Mouse (Mus musculus): ENCODE measurements around the gene Cd28. TPM values are rescaled to one million over a fixed set of nuclear protein-coding genes. Genes with fewer than 3 reads are reported as not detected.

Cd28 gene
- total RNA-seq (2022) = under 1 TPM in 3 of 4 experiments, not detected in 1; 0.27 to 0.47 (median 0.36) TPM

DNA sequence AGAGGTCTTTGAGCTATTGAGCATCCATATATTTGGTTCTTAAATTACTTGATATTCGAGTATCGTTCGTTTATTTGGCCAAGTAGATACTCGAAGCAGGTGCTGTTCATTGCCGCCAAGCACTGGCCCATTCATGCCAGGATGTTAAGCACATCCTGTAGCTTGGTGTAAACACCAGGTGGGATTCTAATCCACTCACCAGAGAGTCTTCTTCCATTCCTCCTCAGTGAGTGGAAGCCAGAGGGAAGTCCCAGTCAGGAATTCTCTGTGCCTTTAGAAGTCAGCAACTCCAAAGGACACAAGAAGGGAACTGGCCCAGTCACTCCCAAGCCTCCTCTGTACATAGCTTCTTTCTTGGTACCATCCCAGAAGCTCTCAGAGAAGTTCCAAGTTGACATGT is at the start of gene Cd28:
TSS of gene Cd28 (plus strand) at position 234 of the 400 bp plus-strand sequence.
- no peak for DNase-seq (ENCODE audit: low spot score in 2 of 2)

DNA sequence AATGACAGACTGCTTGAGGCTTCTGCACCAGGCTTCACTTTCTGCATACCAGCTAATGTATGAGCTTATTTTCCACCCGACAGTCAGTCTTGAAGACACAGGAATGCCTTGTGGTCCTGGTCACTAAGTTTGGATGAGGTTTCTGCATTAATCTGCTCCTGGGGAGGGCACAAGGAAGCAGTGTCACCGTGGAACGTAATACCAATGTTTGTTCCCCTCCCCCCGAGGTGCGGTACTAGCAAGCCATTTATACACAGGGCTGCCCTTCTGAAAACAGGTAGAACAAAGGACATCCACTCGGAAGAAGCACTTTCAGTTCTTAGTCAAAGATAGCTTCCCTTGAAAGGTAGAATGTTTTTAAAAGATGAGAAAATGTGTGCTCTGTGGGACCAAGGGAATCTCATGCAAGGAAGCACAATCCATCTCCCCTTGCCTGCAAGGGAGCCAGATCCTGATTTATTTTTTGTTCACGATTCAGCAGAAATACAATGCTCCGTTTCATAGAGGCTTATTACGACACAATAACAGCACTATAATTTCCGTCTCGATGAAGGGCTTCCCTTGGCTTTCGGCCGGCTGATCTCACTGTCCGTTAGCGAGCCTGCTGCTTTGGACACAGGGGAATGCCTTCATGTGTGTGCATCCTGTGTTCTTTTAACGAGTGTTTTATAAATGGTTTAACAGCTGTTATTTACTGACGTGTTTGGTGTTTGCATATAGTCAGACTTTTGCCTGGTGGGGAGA is 48.6 kb upstream of the Cd28 start:
- peak; percentile 10 to 22 for DNase-seq (ENCODE audit: low spot score in 2 of 2)

DNA sequence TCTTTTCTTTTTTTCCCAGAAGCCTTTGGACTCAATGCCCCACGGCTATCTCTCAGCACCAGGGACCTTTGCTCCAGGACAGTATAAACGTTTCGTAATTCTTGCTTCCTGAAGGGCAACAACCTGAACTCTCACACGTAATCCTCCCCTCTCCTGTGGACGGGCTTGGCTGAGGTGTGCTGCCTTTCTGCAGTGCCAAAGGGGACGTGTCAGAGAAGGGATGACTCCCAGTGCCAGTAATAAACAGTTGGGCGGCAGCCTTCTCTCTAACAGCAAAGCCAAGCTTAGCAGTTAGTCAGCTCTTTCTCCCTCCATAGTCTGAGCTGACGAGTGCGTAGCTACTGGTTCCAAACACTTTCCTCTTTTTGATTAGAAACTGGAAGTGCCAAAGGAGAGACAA is 47.6 kb upstream of the Cd28 start:
- DNase-seq (ENCODE audit: low spot score in 2 of 2) = no peak

DNA sequence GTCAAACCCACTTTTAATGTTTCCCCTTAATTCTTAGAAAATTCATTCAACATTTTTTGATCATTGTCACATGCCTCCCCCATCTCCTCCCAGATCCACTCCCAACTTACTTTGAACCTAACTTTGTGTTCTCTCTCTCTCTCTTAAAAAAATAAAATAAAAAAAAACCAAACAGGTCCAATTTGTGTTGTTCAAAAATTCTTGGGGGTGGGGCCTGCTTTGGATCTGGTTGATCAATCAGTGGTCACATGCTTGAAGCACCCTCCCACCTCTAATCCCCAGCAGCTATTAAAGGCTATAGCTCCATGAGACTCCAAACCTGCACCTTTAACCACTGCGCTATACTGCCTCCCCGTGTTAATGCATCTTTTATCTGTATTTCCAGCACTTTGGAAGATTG is 46.9 kb upstream of the Cd28 start:
- no peak for DNase-seq (ENCODE audit: low spot score in 2 of 2)

DNA sequence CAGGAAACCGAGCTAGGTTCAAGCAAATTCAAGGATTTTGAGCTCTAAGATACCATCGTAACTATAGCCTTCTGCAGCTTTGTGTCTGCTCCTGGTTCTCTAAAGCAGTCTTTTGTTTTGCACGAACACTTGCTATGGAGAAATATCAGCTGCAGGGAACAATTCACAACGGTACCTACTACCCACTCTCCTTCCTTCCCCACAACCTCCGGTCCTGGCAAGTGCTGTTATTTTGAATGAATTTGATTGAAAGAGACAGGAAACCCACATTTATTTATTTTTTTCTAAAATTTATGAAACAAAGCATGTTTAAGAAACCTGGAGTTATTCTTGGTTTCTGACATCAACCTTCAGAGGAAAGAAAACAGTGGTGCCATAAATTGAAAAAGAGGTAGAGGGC is 46.4 kb upstream of the Cd28 start:
- DNase-seq (ENCODE audit: low spot score in 2 of 2) = no peak

DNA sequence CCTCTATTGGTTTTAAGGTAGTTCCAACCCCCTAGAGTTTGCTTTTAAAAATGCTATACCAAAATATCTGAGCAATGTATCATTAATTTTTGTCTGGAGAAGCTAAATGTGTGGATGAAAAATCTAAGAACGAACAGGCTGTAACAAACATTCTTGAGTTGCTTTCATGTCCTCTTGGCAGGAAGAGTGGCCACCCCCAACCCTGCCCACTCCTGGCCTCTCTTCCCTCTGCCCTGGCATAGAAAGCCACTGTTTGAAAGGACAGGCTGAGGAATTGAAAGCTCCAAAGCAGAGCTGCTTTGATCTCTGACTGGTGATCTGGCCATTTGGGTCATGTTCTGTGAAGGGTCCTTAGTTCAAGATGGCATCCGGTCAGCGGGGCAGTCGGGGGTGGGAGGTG is 32.8 kb upstream of the Cd28 start:
- no peak for DNase-seq (ENCODE audit: low spot score in 2 of 2)

DNA sequence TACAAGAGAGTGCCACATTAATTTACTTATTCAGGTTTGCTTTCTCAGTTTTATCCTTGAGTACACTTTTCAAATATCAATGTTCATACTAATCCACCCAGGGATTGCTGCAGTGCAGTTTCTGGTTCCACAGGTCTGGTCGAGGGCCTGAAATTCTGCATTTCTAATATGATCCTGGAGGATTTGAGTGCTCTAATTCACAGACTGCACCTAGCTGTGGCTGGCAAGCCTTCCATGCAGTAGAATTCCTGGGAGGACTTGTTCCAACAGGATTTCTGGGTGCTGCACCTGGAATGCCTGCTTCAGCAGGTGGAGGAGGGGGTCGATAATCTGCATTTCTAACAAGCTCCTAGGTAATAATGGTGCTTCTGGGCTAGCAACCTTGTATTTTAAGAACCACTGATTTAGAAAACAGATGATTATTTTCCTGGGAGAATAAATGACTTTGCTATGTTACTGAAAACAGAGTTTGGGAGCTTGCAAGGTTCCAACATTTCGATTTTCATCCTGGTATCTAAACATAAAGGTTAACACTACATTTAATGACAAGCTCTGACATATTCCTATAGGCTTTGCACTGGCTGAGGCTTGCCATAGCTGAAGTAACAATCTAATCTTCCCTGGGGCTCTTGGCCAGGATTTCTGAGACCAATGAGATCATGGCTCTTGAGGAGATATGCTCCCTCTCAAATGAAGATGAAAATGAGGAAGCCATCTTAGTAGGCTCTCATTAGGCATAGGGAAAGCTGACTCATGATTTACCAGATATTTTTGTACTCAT is 20.3 kb upstream of the Cd28 start:
- no peak for DNase-seq (ENCODE audit: low spot score in 2 of 2)

DNA sequence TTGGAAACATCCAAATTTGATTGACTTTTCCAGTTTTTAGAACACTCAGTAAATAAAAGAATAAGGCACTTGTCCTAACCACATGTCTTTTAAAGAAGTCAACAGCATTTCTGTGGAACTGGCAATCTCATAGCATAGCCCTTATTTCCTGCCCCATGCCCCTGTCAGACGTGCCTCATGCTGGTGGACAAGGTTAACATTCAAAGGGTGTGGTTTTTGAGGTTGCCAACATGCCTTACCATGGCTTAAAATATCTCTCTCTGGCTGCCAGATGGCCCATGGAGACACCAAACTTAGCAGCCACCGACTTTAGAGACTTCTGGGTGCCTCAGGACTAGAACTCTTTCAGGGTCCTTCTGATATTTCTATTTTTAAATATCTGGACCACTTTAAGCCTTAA is 14.0 kb upstream of the Cd28 start:
- no peak for DNase-seq (ENCODE audit: low spot score in 2 of 2)

DNA sequence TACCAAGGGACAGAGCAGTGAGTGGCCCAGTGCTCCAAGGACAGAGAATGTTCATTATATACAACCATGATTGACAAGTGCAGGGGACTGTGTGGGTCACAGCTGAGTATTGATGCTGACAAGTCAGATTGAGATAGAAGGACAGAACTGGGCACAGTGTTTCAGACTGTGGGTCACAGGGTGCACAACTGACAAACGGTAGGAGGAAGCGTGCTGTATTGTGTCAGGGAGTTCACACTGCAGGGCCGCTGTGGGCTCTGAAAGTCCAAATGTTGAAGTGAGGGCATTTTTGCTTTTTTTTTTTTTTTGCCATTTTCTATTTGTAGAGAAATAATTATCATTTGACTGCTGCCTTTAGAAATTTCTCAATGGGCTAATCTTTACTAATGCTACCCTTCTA is 3.4 kb upstream of the Cd28 start:
- DNase-seq (ENCODE audit: low spot score in 2 of 2) = no peak

DNA sequence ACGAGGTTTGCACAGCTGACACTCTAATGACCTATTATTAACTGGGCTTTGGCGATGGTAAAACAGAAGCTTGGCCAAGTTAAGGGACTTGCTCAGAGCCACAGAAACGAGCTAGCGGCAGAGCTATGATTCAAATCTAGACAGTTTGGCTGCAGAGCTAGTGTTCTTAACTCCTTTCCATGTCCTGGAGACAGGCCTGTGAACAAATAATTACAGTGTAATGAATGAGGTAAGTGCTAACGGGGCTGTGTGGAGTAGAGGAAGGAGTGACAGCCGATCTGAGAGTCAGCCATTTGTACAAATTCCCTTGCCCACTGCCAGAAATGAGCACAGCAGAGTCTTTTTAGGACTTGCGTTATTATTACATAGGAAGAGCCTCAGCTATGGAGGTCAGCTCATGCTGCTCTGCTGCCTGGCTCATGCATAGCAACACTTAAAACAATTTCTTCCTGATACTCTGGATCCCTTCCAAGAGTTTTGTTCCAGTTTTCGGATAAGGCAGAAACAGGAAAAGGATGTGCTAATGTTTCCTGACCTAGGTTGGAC is 876 bp upstream of the Cd28 start:
- DNase-seq (ENCODE audit: low spot score in 2 of 2) = no peak

DNA sequence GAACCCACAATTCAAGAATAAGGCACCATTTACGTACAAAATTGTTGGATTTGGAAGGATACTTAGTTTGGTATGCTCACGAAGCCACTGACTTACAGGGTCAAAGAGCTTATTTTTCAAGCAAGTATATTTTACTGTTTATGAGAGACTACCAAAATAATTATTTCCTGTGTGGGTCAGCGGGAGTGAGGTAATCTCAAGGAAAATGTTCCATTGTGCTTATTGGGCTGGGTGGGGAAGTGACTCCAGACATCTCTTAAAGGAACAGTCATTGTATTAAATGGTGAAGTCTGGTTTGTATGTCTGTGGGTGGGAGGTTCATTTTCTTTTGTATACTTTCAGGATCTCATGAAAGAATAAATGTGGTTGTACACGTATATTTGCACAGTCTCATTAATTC is 2.0 kb downstream of the Cd28 start:
- DNase-seq (ENCODE audit: low spot score in 2 of 2) = no peak

DNA sequence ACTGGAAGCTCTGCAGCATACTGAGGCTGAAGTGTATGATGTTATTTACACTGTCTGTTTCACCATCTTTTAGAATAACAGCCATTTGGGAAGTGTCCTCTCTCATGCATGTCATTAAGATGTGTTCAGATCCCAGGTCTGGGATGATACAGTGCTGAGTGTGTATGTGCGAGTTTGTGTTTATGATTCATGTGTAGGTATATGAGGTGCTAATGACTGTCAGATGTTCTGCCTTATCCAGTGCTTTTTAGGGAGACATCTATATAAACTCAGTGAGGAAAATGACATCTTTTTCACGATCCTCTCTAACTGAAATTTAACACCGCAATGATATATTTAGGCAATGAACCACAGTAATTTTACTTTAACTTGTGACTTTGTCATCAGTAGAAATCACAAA is 7.0 kb downstream of the Cd28 start:
- no peak for DNase-seq (ENCODE audit: low spot score in 2 of 2)

DNA sequence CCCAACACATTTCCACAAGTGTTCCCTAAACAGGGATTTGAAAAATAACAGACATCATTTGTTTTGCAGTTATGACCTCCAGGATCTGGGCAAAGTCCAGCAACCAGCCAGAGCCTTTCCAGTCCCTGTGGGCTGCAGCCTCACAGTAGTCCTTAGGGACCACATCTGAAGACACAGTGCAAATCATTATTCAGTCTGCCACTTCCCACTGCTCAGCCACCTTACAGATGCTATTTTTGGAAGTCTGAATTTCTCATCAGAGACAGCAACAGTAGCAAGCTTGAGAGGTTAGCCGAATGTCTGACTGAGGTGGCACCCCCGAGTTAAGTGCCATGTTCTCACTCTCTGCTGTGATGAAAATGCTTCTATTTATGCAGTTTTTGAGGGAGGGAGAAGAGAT is 15.3 kb downstream of the Cd28 start:
- no peak for DNase-seq (ENCODE audit: low spot score in 2 of 2)

DNA sequence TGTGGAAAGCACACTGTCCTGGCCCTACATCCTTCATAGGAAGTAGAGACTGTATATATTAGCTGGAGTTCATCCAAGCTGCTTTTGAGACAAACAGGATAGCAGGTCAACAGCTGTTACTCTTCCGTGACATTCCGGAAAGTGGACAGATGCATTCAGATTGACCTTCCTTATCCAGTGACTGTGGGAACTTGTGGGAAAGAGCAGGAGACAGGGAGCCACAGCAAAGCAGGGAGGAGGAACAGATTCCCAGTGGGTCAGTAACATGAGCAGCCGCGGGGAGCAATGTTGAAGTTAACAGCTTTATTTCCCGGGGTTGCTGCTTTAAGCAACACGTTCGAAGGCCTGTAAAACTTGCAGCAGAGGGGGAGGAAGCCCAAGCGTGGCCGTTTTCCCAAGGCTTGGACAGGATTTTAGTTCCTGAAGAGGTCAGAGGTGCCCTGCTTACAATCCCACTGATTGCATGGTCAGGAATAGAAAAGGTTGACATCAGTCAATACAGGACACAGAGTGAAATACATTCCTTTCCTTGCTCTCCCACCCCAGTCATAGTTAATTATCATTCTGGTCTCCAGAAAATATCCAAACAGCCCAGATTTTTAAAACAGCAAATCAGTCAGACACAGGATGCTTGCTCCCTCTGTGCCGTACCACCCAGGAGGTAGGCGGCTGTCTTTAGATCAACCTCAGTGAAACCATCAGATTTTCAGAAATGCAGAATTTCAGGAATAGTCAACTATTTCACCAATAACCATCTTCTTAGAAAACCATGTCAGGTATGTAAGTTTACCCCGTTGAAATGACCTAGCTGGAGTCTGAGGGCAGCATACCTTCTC is 18.7 kb downstream of the Cd28 start:
- no peak for DNase-seq (ENCODE audit: low spot score in 2 of 2)

DNA sequence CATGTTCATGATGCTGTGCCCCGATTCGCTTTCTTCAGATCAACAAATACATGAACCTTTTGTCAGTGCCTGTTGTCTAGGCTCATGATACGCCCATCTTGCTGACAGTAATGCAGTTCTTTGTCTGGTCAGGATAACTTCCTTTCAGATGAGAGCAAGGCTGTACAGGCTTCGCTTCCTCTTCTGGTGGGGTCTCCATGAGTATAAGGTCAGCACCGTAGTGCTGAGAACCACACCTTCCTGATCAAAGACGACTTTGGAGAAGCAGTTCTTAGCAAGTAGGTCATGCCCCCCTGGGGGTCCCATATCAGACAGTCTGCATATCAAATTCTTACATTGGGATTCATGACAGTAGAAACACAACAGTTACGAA is 19.3 kb downstream of the Cd28 start:
- no peak for DNase-seq (ENCODE audit: low spot score in 2 of 2)

DNA sequence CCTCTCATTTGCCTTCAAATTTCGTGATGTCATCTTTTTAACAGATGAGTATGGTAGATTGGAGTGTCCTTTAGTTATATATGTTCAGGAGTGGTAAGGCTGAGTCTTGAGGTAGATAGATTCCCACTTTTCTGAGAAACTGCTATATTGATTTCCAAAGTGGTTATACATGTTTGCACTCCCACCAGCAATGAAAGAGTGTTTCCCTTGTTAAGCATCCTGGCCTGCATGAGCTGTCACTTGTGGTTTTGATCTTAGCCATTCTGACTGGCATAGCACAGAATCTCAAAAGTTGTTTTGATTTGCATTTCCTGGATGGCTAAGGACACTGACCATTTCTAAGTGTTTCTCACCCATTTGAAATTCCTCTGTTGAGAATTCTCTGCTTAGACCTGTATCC is 27.7 kb downstream of the Cd28 start:
- no peak for DNase-seq (ENCODE audit: low spot score in 2 of 2)

DNA sequence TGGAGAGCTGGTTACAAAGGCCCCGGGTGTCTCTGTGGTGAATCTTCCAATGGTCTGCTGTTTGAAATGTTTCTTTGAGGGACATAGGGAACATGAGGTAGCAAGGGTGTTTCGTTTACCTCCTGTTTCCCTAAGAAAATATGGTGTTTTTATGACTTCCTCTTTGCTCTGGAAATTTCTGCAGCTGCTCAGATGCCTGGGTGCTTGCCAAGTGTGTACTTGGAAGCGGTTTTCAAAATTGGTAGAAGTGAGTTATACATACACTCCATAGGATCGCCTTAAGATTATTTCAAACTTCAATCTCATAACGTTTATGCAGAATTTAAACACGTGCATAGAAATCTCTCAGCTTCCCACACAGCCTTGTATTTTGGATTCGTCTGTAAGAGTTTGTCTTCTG is 29.1 kb downstream of the Cd28 start:
- no peak for DNase-seq (ENCODE audit: low spot score in 2 of 2)

DNA sequence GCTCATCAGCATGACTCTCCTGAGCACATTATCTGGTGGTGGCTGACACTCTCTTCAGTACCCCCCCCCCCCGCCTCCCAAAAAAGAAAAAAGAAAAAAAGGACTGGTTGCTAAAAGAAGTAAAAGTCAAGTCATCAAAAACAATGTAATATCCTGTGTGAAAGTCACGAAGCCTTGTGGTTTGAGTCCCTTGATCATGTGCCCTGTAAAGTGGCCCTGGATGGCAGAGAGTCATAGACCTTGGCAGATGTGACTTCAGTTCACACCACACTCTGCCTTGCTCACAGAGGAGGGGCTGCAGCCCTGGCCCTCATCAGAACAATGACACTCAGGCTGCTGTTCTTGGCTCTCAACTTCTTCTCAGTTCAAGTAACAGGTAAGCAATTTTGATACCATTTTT is 29.6 kb downstream of the Cd28 start:
- no peak for DNase-seq (ENCODE audit: low spot score in 2 of 2)

DNA sequence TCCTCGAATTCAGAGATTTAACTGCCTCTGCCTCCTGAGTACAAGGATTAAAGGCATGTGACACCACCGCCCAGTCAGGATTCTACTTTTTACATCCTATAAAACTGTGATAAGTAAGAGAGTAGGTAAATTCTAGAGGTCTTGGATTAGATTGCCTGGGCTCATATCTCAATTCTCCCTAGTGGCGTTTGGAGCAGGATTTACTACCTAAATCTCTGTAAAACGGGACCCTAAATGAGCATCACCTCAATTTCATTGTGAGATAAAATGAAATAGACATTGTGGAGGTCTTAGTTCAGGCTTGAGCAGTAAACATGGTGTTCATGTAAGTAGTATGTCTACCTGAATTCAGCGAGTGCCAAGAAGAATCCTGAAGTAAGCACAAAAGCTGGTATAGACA is 30.3 kb downstream of the Cd28 start:
- no peak for DNase-seq (ENCODE audit: low spot score in 2 of 2)

DNA sequence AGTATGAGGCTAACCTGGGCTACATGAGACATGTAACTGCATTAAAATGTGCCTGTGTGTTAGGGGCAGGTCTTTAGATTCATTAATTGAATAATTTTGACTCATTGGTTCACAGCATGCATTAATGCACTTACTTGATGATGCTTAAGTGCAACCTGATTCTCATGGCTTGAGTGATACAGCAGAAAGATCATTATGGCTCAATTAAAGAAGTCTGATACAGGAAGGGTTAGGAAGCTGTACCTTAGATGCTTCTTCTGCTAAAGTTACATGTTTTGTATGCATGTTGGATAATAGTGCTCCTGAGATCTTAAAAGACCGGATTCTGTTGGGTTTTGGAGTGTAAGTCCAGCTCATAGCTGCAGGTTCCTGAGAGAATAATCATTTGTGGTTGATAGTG is 31.7 kb downstream of the Cd28 start:
- no peak for DNase-seq (ENCODE audit: low spot score in 2 of 2)

DNA sequence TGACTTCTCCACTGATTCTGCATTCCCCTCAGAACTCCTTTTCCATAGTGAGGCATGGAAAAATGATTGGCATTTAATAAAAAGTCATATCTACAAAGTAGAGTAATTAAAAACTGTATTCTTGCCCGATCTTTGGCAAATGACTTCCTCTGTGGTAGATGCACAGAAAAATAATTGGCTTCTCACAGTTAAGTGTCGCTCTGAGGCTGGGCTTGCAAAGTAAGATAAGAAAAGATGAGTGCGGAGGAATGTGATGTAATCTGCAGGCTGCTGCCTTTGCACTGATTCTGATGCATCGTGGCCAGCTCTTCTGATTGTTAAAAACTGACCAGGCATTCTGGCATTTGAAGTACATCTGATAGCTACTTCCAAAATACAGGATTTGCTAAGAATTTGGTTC is 32.3 kb downstream of the Cd28 start:
- no peak for DNase-seq (ENCODE audit: low spot score in 2 of 2)

DNA sequence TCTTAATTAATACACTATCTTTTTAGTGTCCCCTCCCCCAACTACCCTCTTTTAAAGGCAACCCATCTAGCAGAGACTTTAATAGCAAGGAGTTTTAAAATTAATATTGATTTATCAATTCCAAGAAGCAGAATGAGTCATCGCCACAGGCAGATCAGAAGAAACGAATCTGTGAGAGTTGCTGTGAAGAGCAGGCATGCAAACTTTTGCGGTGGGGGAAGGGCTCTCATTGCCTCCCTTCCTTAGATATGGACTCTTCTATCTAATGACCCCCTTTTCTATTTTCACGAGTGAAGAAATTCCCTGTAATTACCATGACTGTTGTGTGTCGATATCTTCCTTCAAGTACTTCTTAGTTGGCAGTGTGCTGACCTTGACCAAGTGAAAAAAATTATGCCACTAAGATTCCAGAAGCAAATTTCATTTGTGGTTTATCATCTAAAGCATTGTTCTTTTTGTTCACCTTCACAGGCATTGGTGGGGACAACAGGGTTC is 32.8 kb downstream of the Cd28 start:
- no peak for DNase-seq (ENCODE audit: low spot score in 2 of 2)
